Mouse (Mus musculus): ENCODE results near the gene Slc30a1. TPM values are rescaled to one million over a fixed set of nuclear protein-coding genes. Genes with fewer than 3 reads are reported as not detected.

Slc30a1 gene
- polyA plus RNA-seq, 1 experiment from 2014 or later = 2.3 TPM

DNA sequence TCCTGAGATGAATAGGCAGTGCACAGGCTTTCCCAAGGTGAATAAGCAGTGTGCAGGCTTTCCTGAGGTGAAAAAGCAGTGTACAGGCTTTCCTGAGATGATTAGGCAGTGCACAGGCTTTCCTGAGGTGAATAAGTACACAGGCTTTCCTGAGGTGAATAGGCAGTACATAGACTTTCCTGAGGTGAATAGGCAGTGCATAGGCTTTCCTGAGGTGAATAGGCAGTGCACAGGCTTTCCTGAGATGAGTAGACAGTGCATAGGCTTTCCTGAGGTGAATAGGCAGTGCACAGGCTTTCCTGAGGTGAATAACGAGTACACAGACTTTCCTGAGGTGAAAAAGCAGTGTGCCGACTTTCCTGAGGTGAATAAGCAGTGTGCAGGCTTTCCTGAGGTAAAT is 54.4 kb downstream of the Slc30a1 start:
- Histone ChIP-seq H3K36me3 (ENCODE audit: control insufficient read depth, insufficient read depth, low read length) (no peaks in the 10 kb centered on the region), H3K4me2 (ENCODE audit: low read length) (no peak overlapping the region), H3K4me3 (ENCODE audit: low read depth, low read length) (no peak overlapping the region), H3K4me1 (ENCODE audit: control insufficient read depth, insufficient read depth, low read length) (no peaks in the 10 kb centered on the region), H3K9me3 (replicated peaks; ENCODE audit: control insufficient read depth, low read length, poor library complexity, severe bottlenecking) (no peaks in the 10 kb centered on the region), H3K27ac (ENCODE audit: low read length) (no peak overlapping the region), H3K9ac (ENCODE audit: low read depth, low read length) (no peak overlapping the region), H3K27me3 (ENCODE audit: control insufficient read depth, insufficient read depth, low read depth, low read length) (no peaks in the 10 kb centered on the region)
- WGBS = 64% methylated on average over 2 of the region's 2 CpGs
- no peak for ATAC-seq

Other genes starting within 250 kb of the Slc30a1 start
- gene Lpgat1, start 188.9 kb upstream of the Slc30a1 start, polyA plus RNA-seq (2015; fragmentation: Nextera tagmentation; extraction: Ambion mirVana) = 31.0 and 35.0 TPM in 2 replicates
- gene Nek2, start 85.3 kb upstream of the Slc30a1 start, polyA plus RNA-seq (2015; fragmentation: Nextera tagmentation; extraction: Ambion mirVana) = 4.7 and 6.0 TPM in 2 replicates
- gene Rd3, start 70.6 kb downstream of the Slc30a1 start, polyA plus RNA-seq (2015; fragmentation: Nextera tagmentation; extraction: Ambion mirVana) = 2.5 and 3.0 TPM in 2 replicates
- gene Traf5, start 185.8 kb downstream of the Slc30a1 start, polyA plus RNA-seq (2015; fragmentation: Nextera tagmentation; extraction: Ambion mirVana) = 1.6 and 2.7 TPM in 2 replicates
- 36.3 and 40.4 TPM in 2 replicates for gene Rcor3, start 231.3 kb downstream of the Slc30a1 start, polyA plus RNA-seq (2015; fragmentation: Nextera tagmentation; extraction: Ambion mirVana)

All from midbrain, embryonic 16.5 days (tissue).